Mouse (Mus musculus) hindbrain, embryonic 14.5 days (tissue): ENCODE measurements around the gene Smyd3. TPM values are rescaled to one million over a fixed set of nuclear protein-coding genes. Genes with fewer than 3 reads are reported as not detected.

Source experiments
- ATAC-seq: fragments of 200-750 bp; cut with Nextera tagmentation; 2 replicates; pipeline ENCODE4 v1.8.0; 2017; ENCODE audit warnings: moderate number of reproducible peaks, mild to moderate bottlenecking, moderate TSS enrichment, moderate library complexity; ENCODE audit not compliant: low FRiP score
- DNase-seq: peaks from one replicate; pipeline ENCODE4 v3.0.0-alpha.2; 2015; ENCODE audit warnings: low spot score
- H3K27ac ChIP-seq: fragments of 300-500 bp; sonication (generic); 2 replicates; pipeline ENCODE4 v1.5.1; 2014; ENCODE audit warnings: mild to moderate bottlenecking, moderate library complexity
- H3K27me3 ChIP-seq: fragments of 300-500 bp; sonication (generic); 2 replicates; pipeline ENCODE4 v1.6.1; 2014; ENCODE audit warnings: mild to moderate bottlenecking, low read length, mixed read lengths; ENCODE audit not compliant: control insufficient read depth, insufficient read depth
- H3K36me3 ChIP-seq: fragments of 300-500 bp; sonication (generic); replicated peaks from 2 replicates; pipeline ENCODE4 v1.6.1; 2014; ENCODE audit not compliant: control insufficient read depth, insufficient read depth
- H3K4me1 ChIP-seq: fragments of 300-500 bp; sonication (generic); replicated peaks from 2 replicates; pipeline ENCODE4 v1.6.1; 2014; ENCODE audit warnings: antibody characterized with exemption, low read length, mixed read lengths; ENCODE audit not compliant: control insufficient read depth, insufficient read depth
- H3K4me2 ChIP-seq: fragments of 300-500 bp; sonication (generic); replicated peaks from 2 replicates; pipeline ENCODE4 v1.6.1; 2014; ENCODE audit warnings: mild to moderate bottlenecking, moderate library complexity
- H3K4me3 ChIP-seq: fragments of 300-500 bp; sonication (generic); replicated peaks from 2 replicates; pipeline ENCODE4 v1.5.1; 2014; ENCODE audit warnings: mild to moderate bottlenecking, low read length
- H3K9ac ChIP-seq: fragments of 300-500 bp; sonication (generic); 2 replicates; pipeline ENCODE4 v1.6.1; 2014
- H3K9me3 ChIP-seq: fragments of 300-500 bp; sonication (generic); 2 replicates; pipeline ENCODE4 v1.6.1; 2016; ENCODE audit warnings: low read length; ENCODE audit not compliant: control insufficient read depth
- WGBS: fragments of 180-500 bp; shearing (Covaris S2); extraction: QIAGEN DNeasy Blood & Tissue Kit; methylation state at CpG from one replicate; pipeline ENCODE4 v1.1.7; 2014; 5-methylcytosine and 5-hydroxymethylcytosine counted together
- polyA plus RNA-seq: library from polyadenylated mRNA; unstranded; fragments of >200 nt; fragmentation: Nextera tagmentation; extraction: Ambion mirVana; gene quantifications from 2 replicates; pipeline ENCODE4 v1.2.1, GENCODE M21; 2014

Smyd3 gene
- polyA plus RNA-seq, result 25.4 and 28.2 TPM in 2 replicates

DNA sequence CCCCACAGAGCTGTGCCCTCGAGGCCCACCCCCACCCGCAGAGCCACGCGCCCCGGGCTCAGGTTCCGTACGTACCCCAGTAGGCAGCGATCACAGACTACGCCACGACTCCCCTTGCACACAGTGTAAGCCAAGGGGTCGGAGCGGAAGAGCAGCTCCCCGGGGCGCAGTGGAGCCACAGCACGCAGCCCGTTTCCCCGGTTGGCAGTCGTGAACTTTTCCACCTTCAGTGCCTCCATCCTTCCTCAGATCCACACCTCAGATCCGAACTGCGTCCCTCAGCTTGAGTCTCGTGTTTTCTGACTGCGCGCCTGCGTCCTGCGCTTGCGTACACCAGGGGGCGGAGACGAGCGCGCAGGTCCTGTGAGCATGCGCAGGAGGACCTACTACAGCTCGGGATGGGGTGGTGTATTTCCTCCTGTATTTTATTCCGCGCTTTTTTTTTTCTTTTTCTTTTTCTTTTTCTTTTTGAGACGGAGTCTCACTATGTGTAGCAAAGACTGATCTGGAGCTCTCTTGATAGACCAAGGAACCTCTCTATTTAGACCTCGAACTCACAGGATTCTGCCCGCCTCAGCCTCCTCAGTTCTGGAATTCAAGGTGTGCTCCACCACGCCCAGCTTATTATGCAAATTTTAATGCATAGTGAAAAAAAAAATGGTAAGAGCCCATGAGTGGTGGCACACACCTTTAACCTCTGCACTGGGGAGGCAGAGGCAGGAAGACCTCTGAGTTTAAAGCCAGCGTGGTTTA, at the start of gene Smyd3:
TSS of gene Smyd3 (minus strand) at position 329 of the 753 bp plus-strand sequence.
- ATAC-seq (peak; percentile 90), DNase-seq (peak; percentile 91)
- 7% methylated on average over 39 of the region's 39 CpGs for WGBS
- H3K27me3 ChIP-seq, result no peaks in the 10 kb centered on the region
- no peaks in the 10 kb centered on the region for H3K9me3 ChIP-seq
- H3K27ac ChIP-seq, result no peak within 1 kb of the TSS
- peak within 1 kb of the TSS; percentile 77 for H3K9ac ChIP-seq
- H3K4me1 ChIP-seq, result peaks cover 11% of the 10 kb centered on the region; the same call in 1 of the 2 replicates
- H3K4me2 ChIP-seq, result peak within 1 kb of the TSS; percentile 99
- H3K36me3 ChIP-seq, result no peaks in the 10 kb centered on the region
- peak within 1 kb of the TSS; percentile 78 for H3K4me3 ChIP-seq

- no peak overlapping the region for H3K27ac ChIP-seq
- H3K9me3 ChIP-seq, result no peaks in the 10 kb centered on the region
- ATAC-seq (no peak), DNase-seq (no peak)
- 33% methylated on average over 7 of the region's 7 CpGs for WGBS
- no peaks in the 10 kb centered on the region for H3K27me3 ChIP-seq
- H3K4me3 ChIP-seq, result no peak overlapping the region
- H3K36me3 ChIP-seq, result no peaks in the 10 kb centered on the region
- H3K4me2 ChIP-seq, result no peak overlapping the region
- no peak overlapping the region for H3K9ac ChIP-seq
- H3K4me1 ChIP-seq, result 0 out of 2 replicates have a peak, but pooled peaks cover 9% of the 10 kb centered on the region
These were observed 49.7 kb upstream of the Smyd3 start for GRCm38 (mm10) chr1:179567558-179567957.

- Histone ChIP-seq H3K27ac (no peak overlapping the region), H3K27me3 (no peaks in the 10 kb centered on the region), H3K4me3 (no peak overlapping the region), H3K9me3 (no peaks in the 10 kb centered on the region), H3K9ac (no peak overlapping the region), H3K4me2 (no peak overlapping the region), H3K36me3 (no peaks in the 10 kb centered on the region), H3K4me1 (0 out of 2 replicates have a peak, but pooled peaks cover 8% of the 10 kb centered on the region)
- WGBS, result 69% methylated on average over 5 of the region's 5 CpGs
- DNase-seq (no peak), ATAC-seq (no peak)
These were observed 46.1 kb upstream of the Smyd3 start for GRCm38 (mm10) chr1:179563926-179564325.

DNA sequence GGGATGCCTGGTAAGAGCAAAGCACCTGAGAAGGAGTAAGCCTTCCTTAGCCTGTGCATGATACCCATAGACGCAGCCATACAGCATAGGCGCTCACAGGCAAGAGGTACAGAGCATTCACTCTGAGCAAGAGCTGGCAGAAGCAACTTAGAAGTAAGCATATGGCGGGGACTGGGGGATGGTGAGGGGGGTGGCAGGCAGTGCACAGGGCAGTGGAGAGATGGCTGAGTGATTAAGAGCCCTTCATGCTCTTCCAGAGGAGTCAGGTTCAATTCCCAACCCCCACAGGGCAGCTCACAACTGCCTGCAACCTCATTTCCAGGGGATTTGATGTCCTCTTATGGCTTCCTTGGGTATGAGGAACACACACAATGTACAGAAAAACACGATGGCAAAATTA, 45.4 kb upstream of the Smyd3 start:
- Histone ChIP-seq H3K4me1 (0 out of 2 replicates have a peak, but pooled peaks cover 6% of the 10 kb centered on the region), H3K9ac (no peak overlapping the region), H3K9me3 (no peaks in the 10 kb centered on the region), H3K27me3 (no peaks in the 10 kb centered on the region), H3K4me2 (no peak overlapping the region), H3K4me3 (no peak overlapping the region), H3K27ac (no peak overlapping the region), H3K36me3 (no peaks in the 10 kb centered on the region)
- no peak for DNase-seq
- WGBS, result 87% methylated on average over 4 of the region's 4 CpGs
- no peak for ATAC-seq

- DNase-seq (no peak), ATAC-seq (no peak)
- 91% methylated on average over 6 of the region's 6 CpGs for WGBS
- H3K36me3 ChIP-seq, result no peaks in the 10 kb centered on the region
- H3K9me3 ChIP-seq, result no peaks in the 10 kb centered on the region
- no peak overlapping the region for H3K4me2 ChIP-seq
- no peak overlapping the region for H3K9ac ChIP-seq
- H3K4me3 ChIP-seq, result no peak overlapping the region
- H3K27ac ChIP-seq, result no peak overlapping the region
- no peaks in the 10 kb centered on the region for H3K4me1 ChIP-seq
- H3K27me3 ChIP-seq, result no peaks in the 10 kb centered on the region
These were observed 43.1 kb upstream of the Smyd3 start for GRCm38 (mm10) chr1:179560845-179561430.

DNA sequence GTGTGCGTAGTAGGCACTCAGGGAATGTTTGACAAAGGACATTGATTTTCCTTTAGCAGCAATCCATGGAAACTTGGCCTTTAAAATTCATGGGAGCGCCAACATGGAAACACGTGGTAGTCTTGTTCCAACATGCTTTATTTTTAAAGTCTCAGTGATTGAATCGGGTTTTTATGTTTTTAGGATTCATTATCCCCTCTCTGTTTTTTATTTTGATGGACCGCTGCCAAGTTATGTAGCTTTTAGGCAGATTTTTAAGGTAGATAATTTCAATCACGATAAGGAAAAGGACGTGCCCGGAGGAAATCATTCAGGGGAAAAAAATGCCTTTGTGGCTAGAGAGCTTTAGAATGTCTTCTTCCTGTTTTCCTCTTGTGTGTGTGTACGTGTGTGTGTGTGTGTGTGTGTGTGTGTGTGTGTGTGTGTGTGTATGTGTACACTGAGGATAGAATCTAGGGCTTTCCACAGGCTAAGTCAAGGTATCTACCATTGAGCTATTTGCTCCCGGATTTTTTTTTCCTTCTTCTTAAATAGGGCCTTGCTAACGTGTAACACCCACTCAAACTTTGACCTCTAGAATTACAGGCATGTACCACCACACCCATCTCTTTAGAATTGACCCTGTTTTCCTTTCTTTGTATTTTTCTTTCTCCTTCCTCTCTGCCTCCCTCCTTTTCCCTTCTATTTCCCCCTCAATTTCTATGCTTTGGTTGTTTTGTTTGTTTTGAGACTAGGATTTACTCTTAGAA, 41.8 kb upstream of the Smyd3 start:
- H3K27me3 ChIP-seq, result no peaks in the 10 kb centered on the region
- H3K9me3 ChIP-seq, result no peaks in the 10 kb centered on the region
- no peak overlapping the region for H3K4me2 ChIP-seq
- DNase-seq, result no peak
- H3K4me1 ChIP-seq, result no peaks in the 10 kb centered on the region
- no peak overlapping the region for H3K4me3 ChIP-seq
- ATAC-seq, result no peak
- no peak overlapping the region for H3K9ac ChIP-seq
- WGBS, result 82% methylated on average over 11 of the region's 11 CpGs
- no peak overlapping the region for H3K27ac ChIP-seq
- H3K36me3 ChIP-seq, result no peaks in the 10 kb centered on the region

GRCm38 (mm10) chr1:179556921-179557320, 39.1 kb upstream of the Smyd3 start:
- Histone ChIP-seq H3K4me1 (no peaks in the 10 kb centered on the region), H3K27ac (no peak overlapping the region), H3K4me2 (no peak overlapping the region), H3K9ac (no peak overlapping the region), H3K9me3 (no peaks in the 10 kb centered on the region), H3K27me3 (no peaks in the 10 kb centered on the region), H3K4me3 (no peak overlapping the region), H3K36me3 (no peaks in the 10 kb centered on the region)
- whole genome bisulfite sequencing, result 88% methylated on average over 3 of the region's 3 CpGs
- DNase-seq (no peak), ATAC-seq (no peak)

DNA sequence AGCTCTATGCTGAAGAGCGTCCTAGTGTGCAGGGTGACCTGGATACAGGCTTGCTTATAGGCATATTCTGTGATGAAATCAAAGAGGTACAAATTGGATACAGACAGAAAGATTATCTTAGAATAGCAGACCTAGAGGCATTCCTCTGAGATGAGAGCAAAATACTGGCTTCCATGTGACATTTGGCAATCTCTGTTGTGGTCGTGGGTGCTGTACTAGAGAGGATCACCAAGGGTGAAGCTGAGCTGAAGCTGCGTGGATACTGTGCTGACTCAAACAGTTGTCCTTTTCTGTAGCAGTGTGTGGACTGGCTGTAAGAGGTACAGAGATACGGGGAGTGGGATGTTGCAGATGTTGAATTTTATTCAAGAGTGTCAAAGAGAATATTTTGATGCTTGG, 36.1 kb upstream of the Smyd3 start:
- H3K9me3 ChIP-seq, result no peaks in the 10 kb centered on the region
- no peak overlapping the region for H3K9ac ChIP-seq
- H3K27ac ChIP-seq, result no peak overlapping the region
- WGBS, result 89% methylated on average over 4 of the region's 4 CpGs
- no peaks in the 10 kb centered on the region for H3K36me3 ChIP-seq
- no peaks in the 10 kb centered on the region for H3K27me3 ChIP-seq
- H3K4me1 ChIP-seq, result no peaks in the 10 kb centered on the region
- DNase-seq, result no peak
- no peak for ATAC-seq
- H3K4me3 ChIP-seq, result no peak overlapping the region
- H3K4me2 ChIP-seq, result no peak overlapping the region

DNA sequence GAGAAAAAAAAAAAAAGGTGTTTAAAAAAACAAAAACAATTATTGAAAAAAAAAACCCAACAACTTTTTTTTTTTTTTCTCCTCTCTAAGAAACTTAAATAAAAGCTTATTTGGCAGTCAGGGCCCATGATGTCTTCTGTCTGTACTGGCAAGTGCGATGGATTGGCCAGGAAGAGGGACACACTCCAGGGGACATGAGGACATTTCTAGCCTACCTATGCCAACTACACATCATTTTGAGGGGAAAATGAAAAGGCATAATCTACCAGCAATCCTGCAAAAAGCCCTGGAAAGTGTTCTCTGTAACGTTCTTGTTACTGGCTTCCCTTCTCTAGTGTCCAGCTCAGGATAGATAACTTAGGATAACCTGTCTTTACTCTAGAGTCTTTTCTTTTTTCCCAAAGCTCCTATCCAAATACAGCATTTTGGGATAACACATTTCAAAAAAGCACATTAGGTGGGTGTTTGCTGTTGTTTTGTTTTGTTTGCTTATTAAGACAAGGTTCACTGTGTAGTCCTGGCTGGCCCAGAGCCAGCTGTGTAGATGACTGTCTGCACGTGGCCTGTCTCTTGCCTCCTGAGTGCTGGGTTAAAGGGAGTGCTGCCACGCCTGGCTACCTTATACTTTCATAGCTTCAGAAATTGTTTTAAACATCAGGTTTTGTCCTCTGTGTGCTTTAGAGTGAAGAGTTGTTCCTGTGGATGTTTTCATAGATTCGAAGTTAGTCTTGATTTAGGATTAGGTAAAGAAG, 35.5 kb upstream of the Smyd3 start:
- no peak overlapping the region for H3K4me3 ChIP-seq
- no peaks in the 10 kb centered on the region for H3K9me3 ChIP-seq
- no peak overlapping the region for H3K4me2 ChIP-seq
- no peaks in the 10 kb centered on the region for H3K27me3 ChIP-seq
- no peak for DNase-seq
- no peak overlapping the region for H3K27ac ChIP-seq
- ATAC-seq, result no peak
- no peak overlapping the region for H3K9ac ChIP-seq
- H3K4me1 ChIP-seq, result peaks cover 2% of the 10 kb centered on the region
- WGBS, result 67% methylated on average over 5 of the region's 5 CpGs
- no peaks in the 10 kb centered on the region for H3K36me3 ChIP-seq
